Mouse (Mus musculus) gastrocnemius, postnatal 4 days (tissue): ENCODE data around the gene Hsp90b1. TPM values are rescaled to one million over a fixed set of nuclear protein-coding genes. Genes with fewer than 3 reads are reported as not detected.
"Not testable (repeated sequence)": the region's sequence is repeated elsewhere in the genome, so short reads cannot be mapped to it uniquely, and the experiment has no call there.

Experiments used
- DNase-seq, 2 experiments: peaks; one replicate each; pipeline ENCODE4 v3.0.0; 2021 to 2022; ENCODE audit warnings: low spot score in 2 of 2, mixed read lengths in 2 of 2
- long read RNA-seq, 2 experiments: library from polyadenylated mRNA; stranded (forward); transcript quantifications; one replicate each; pipeline ENCODE4 v2.0.0; 2021
- total RNA-seq, 2 experiments: library from RNA; stranded (reverse); gene quantifications; 2 replicates each; pipeline ENCODE4 v1.2.3; 2021

Hsp90b1 gene
- total RNA-seq, result 100 to 1,000 TPM; 260 to 268 TPM
- long read RNA-seq, experiment 1, transcript Hsp90b1-201 (18 exons, 2,825 nt), result major isoform, 143 of 188 reads
- long read RNA-seq, experiment 1, partial matches to known transcripts, result 34 of 188 reads
- long read RNA-seq, experiment 1, other reads (novel, unspliced or antisense), result 11 of 188 reads
- long read RNA-seq, experiment 2, transcript Hsp90b1-201 (18 exons, 2,825 nt), result major isoform, 165 of 216 reads
- long read RNA-seq, experiment 2, partial matches to known transcripts, result 43 of 216 reads
- long read RNA-seq, experiment 2, other reads (novel, unspliced or antisense), result 8 of 216 reads

DNA sequence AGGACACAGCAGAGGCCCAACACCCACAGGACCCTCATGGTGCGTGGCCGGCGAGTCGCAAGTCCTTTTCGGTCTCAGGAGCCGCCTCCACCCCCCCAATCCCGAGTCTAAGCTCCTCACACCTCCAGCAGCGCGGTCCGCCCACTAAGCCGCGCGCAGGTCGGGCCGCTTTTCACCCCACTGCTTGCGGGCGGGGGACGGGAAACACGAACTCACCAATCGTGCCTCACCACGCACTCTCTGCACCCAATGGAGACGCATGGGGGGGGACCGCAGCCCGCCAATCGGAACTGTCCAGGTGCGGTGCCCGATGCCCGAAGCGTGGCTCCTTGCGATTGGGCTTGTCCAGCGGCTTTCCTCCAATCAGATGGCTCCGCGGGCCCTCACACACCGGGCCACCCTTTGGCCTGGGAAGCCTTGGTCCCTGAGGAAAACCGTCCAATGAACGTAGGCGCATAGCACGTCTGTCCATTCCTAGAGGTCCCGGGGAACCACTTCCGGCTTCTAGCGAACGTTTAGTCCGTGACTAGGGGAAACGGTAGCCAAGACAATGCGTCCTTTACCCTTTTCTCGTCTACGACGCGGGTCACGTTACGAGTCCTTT is at the start of gene Hsp90b1, which contains the start of gene Ttc41:
TSS of gene Hsp90b1 (minus strand) at position 192 of the 604 bp plus-strand sequence.
TSS of gene Ttc41 (plus strand) at position 494 of the 604 bp plus-strand sequence.
- peak; percentile 95 to 96 for DNase-seq

DNA sequence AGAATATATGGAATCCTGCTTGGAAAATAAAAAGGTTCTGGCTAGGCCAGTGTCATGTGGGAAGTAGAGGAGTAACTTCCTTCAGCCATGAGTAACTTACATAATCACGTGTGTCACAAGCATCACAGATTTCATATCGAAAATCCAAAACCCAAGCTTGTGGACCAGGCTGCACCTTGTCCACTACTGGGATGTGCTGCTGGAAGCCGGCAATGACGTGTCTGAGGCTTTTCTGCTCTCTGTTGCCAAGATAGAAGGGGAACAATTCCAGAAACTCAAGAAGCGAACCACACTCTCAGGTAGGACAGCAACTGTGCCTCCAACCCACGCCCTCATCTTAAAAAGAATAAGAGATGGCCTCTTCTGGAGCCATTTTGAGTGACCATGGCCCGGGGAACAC is 39.0 kb upstream of the Hsp90b1 start:
- DNase-seq, result peak in 1 of 2 experiments; percentile 4

DNA sequence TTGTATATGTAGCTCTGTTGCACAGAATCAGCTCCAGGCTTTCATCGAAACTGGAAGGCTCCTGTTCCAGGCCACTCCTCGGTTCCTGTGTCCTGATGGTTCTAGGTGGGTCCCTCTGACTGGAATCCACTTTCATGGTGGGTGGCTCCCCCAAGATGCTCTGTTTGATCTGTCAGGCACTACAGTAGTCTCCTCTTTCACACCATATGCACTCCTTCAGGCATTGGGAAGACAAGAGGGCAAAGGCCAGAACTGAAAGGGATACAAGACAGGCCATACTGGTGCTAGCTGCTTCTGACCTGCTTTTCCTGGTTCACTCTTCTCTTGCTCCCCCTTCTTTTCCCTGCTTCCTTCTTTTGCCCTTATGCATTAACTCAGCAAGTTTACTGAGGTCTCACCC is 37.6 kb upstream of the Hsp90b1 start:
- peak in 1 of 2 experiments; percentile 4 for DNase-seq

DNA sequence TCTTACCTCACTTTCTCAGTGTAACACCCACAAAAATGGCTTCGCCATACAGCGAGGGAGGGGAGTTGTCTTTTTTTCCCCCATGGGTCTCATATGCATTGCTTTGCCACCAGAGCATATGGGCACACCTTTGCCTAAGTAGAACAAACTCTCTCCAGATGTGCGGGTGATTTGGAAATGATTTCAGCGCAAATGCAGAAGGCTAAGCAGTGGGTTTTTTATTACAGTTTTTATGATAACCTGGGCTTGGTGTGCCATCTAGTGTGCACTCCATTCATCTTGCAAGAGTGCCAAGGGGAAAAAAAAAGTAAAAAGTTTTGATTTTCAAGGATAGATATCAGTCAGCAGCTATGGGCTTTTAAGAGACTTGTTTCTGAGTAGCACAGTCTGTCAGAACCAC is 29.7 kb upstream of the Hsp90b1 start:
- DNase-seq, result no peak

DNA sequence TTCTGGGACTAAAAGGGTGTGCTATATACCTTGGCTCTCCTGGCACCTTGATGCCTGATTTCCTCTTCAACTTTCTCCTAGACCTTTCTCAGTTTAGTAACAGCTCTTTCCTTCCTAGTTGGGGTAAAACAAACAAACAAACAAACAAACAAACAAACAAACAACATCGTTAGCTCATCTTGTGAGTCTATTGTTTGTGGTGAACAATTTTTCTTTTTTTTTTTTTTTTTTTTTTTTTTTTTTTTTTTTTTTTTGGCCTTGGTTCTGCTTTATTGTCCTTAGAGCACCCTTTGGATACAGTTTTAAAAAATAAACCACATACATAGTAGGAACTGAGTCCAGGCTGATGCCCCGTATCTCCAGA is 26.2 kb upstream of the Hsp90b1 start:
- no peak for DNase-seq

DNA sequence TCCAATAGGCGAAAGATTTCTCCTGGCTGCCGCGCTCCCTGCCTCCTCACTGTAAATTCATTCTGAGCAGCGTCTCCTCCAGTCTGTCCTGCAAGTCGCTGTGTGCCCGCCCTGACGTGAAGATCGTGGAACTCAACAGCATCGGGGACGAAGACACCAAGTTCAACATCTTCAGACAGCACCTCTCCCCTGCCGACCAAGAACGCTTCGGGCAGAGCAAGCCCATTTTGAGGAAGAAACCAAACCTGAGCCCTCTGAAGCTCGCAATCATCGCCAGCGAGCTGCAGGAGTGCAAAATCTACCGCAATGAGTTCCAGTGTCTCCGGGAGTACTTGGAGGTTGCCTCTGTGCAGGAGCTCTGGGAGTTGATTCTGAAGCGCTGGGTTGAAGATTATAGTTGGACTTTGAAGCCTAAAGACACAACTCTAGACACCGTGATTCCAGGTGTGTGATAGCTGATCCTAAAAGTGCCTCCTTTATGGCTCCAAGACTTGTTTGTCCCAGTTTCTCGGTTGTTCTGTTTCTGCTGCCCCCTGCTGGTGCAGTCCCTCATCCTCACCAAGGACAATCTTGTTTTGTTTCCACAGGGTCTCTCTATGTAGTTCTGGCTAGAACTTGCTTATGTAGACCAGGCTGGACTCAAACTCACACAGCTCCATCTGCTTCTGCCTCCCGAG is 25.7 kb upstream of the Hsp90b1 start:
- DNase-seq, result peak; percentile 64 to 83

DNA sequence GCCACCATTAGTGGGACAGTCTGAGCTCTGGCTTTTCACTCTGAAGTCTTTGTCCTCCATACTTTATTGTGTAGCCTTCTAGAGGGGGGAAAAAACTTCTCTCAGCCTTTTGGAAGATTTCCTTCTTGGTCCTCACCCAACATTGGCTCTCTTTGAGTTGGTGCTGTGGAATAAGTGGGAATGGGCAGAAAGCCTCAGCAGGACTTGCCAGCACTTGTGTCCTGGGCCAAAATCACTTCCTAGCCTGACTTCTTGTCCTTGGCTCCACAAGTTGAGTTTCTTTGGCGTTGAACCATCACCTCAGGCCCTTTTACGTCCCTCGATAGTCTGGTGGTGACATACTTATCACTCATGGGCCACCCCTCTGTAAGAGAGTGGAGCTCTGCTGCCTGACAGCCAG is 22.9 kb upstream of the Hsp90b1 start:
- no peak for DNase-seq

DNA sequence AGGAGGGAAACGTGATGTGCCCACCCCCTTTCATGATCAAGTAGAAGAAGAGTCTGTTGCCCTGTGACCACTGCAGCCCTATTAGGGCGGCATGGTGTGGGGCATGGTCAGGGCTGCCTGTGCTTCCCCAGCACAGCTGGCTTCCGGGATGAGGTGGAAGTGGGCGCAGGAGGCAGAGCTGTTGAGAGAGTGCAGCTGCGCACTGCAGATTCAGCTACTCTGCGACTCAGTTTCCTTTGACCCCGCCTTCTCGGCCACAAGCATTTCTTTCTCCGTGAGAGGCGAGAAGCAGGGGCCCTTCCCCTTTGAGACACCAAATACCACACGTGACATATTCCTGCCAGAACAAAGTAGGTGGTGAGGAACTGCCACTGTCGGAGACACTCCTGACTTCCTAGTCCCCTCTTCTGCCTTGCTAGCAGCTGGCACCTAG is 22.3 kb upstream of the Hsp90b1 start:
- DNase-seq, result peak in 1 of 2 experiments; percentile 24

DNA sequence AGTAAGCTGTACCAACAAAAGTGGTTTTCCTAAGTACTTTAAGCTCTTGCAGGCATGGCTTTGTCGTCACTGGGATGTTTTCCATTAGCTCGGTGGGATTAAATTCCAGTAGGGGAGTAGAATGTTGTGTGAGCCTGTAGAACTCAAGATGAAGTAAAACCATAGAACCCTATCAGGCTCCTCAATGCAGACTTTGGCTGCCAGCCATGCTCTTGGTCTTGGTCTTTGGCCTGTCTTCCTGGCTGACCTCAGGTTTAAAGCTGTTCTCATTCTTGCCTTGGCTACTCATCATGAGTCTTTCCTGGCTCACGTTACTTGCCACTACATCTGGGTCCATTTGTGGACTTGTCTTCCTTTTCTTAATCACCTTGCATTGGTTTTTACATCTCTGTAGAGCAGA is 6.8 kb upstream of the Hsp90b1 start:
- no peak for DNase-seq

DNA sequence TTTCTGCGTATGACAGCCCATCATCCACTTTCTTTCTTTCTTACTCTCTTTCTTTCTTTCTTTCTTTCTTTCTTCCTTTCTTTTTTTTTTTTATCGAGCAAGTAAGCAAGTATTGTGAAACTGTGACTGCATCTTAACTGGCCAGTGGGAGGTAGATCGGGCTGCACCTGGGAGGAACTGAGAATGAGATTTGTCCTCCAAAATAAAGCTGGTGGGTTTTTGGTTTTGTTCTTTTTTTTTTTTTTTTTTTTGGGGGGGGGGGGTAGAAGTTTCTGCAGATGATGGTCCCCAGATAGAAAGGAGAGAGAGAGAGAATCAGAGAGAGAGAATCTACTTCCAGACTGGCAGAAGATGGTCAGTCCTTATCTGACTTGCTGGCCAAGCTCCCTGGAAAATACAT is 1.8 kb upstream of the Hsp90b1 start:
- no peak for DNase-seq

DNA sequence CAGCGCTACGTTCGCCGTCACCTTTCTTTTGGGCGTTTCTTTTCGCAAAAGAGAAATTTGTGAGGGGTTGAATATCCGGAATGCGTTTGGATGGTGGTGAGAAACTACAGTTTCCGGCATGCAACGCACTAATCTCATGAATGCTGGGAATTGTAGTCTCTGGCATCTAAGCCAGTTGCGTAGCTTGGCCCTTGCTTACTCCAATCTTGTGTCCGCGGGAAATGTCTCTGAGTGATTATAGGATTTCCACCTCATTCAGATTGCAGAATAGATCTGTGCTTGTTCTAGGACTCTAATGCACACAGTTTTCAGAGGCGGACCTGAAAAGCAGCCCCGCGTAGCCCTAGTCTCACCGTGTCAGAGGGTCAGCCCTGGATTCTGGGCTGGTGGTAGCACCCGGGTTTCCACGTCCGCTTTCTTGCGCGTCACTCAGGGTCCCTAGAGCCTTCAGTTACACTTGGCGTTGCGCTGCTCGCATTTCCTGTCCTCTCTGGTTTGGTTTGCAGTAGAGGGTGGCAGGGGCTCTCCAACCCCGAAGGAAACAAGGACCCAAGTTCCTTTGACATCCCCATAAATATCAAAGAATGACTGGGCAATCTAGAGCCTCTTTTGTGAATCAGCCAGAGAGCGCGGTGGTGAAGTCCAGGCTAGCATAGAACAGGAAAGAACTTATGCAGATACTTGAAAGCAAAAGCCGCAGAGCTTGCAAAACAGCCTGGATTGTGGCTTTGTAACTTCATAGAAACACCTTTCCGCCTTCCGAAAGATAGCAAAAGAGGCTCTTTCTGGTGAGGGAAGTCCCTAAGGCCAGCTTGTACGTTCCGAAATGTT is 828 bp upstream of the Hsp90b1 start:
- DNase-seq, result peak; percentile 32 to 65

DNA sequence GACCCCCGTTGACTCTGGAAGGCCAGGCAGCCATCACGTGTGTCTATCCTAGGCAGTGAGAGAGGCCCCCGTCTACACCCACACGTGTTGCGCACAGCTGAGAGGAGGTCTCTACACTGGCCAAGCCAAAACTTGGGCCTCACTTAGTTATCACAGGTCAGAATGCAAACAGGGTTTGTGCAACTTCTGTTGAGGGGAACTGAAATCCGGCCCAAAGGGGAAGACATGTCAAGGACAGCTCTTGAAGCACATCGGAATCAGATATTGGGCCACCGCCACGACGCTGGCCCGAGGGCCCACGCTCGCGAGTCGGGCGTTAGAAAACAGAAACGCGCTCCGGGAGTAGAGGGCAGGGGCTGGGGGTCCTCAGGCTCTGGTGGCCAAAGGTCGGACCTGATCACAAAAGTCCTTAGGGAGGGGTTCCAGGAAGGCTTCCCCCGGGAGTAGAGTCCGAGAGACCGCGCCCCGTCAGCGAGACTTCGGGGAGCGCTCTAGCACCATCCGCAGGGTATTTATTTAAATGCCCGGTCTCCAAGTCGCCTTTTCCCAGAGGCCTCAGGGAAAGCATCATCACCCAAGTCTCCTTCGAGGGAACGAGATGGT is 619 bp downstream of the Hsp90b1 start:
- peak; percentile 19 to 23 for DNase-seq

DNA sequence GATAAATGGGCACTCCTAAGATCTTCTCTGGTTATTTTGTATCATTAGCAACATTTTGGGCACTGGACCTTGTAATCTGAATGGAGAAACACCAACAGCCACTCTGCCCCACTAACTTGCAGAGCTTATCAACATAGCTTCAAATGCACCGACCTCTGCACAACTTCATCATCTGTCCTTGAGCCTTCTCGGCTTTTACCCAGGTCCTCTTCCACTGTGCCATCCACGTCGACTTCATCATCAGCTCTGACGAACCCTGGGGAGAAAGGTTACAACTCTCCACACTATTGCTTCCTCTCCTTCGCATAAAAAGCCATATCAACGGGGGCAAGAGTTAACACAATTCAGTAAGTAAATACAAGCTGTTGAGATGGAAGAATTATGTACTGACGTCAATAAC is 1.2 kb downstream of the Hsp90b1 start:
- no peak for DNase-seq

DNA sequence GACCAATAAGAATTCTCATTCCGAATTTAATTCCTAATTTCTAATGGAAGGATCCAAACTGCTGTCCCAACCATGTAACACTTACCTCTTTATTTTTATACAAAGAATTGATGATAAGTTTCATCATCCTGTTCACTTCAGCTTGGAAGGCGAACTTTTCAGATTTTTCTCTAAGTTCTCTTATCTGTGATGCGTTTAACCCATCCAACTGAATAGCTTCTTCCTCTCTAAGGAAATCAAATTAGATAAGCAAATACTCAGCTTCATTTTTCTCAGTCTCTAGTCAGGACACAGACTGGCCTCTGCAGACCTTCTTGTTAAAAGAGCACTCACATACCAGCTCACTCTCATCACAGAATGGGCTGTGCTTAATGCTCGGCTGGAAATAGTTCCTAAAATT is 1.9 kb downstream of the Hsp90b1 start:
- no peak for DNase-seq

DNA sequence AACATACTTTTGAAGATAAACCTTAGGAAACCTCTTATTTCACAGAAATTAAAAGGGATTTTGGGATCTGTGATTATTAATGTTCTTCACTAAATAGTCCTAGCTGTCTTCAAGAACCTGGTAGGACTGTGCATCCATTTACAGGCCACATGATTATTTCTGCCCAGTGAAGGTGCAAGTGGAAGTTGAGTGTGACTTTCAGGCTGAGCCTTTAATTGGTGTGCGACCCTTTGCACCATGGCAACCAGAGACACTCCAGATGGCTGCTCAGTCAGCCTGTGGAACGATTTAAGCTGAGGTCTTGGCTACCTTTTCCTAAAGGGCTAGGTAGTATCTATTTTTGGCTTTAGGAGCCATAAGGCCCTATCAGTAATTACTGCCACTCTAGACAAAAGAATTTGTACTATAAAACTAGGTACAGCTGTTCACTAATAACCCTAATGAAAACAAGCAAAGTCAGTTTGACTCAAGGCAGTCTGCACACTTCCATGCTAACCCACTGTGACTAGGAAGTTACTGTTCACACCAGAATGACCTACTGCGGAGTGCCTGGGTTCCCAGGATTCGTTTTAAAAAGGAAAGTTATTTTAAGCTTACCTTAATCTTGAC is 2.9 kb downstream of the Hsp90b1 start:
- no peak for DNase-seq

DNA sequence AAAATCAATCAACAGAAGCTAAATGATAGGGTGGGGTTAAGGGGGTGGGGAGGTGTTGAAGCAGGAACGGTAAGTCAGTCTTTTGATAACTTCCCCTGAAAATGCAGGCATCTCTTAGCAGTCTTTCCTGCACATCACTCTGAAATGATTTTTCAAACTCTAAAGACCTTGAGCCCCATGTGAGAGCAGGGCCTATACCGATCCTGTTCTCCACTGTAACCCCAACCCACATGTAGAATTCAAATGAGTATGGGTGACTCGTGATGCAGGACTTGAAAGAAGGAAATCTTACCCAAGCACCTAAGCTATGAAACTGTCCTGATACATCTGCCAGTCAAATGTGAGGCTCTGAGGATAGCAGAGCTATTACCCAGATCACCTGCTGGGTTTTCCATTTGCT is 4.3 kb downstream of the Hsp90b1 start:
- DNase-seq, result no peak

DNA sequence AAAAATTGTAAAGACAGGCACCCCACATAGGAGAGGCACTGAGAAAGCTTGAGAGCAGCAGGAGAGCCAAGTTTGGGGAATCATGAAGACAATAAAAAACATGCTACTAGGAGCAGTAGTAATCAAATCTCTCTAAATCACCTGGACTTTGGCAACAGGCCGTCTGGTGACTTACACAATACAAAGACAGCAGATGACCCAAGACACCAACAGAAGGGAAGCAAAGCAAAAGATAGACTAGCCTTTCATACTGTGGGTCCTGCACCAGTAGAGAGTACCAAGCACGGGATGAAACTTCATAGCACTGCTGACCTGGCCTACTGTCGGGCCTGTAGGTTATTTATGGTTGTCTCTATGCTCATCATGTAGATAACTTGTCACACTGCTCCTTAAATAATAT is 5.1 kb downstream of the Hsp90b1 start:
- no peak for DNase-seq

DNA sequence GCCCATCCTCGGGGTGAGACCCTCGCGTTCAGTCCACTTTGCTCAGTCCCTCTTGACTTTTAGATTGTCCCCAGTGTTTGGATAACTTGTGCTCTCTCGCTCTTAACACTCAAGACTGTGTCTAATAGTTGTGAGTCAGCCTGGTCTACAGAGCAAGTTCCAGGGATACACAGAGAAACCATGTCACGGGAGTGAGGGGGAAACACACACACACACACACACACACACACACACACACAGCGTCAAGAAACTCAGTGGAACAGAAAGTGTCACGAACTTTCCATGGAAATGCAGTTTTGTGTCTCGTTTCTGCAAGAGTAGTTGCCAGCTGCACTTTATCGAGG is 19.3 kb downstream of the Hsp90b1 start:
- DNase-seq, result not testable (repeated sequence)

DNA sequence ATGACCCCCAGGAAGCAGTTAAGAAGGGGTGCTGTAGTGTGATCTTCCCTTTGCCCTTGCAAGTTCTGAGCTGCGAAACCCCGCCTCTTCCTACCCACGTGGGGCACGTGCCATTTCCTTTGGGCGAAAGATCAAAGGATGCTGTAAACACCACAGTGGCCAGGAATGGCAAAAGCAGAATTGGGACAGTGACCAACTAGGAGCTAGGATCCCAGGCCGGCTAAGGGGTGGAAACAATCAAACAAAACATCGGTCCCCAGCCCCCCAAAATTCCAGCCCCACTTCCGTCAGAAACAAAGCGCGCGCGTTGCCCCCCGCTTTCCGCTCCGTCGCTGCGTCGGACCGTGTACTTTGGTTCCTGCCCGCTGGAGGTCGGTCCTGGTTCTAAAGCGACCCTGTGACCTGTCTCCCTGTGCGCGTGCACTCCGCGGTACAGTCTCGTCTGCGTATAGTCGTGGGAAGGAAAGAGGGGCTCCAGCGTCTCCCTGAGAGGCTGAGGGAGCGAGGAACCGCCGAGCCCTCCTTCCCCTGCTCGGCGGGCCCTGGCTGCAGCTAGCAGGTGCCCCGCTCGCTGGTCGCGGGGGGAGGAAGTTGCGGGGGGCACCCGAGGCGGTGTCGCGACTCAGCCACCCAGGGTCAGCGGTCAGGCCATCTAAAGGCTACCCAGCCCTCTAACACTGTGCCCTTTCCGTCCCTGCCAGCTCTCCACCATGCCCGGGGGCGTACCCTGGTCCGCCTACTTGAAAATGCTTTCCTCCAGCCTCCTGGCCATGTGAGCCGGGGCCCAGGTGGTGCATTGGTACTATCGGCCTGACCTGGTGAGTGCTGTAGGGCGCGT is 19.9 kb downstream of the Hsp90b1 start:
- peak; percentile 70 to 81 for DNase-seq

DNA sequence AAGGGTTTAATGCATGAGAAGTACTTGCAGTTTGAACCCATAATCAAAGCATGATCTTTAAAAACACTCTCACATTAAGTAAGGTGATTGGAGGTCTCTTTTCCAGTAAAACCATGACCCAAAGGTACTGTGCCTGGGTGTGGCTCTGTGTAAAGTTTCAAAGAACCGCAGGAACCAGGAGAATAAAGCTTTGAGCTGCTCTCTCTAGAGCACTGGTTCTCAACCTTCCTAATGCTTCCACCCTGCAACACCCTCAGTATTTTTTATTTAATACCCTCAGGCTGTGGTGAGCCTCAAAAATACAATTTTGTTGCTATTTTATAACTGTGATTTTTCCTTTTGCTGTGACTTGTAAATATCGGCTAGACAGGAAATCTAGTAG is 20.5 kb downstream of the Hsp90b1 start:
- DNase-seq, result not testable (repeated sequence)
